Mouse (Mus musculus): ENCODE results near the gene Kcnd3. TPM values are rescaled to one million over a fixed set of nuclear protein-coding genes. Genes with fewer than 3 reads are reported as not detected.

Gene Kcnd3
- polyA plus RNA-seq, 1 experiment: 0.58 TPM

- no peak overlapping the region for H3K4me3 ChIP-seq (ENCODE audit: control insufficient read depth, insufficient read depth, low read length)
- H3K4me1 ChIP-seq (replicated peaks; ENCODE audit: control insufficient read depth, insufficient read depth, low read length): no peaks in the 10 kb centered on the region
- 81% methylated on average over 8 of the region's 8 CpGs for WGBS
- H3K27me3 ChIP-seq (ENCODE audit: control insufficient read depth, insufficient read depth, low read length): no peaks in the 10 kb centered on the region
- DNase-seq: no peak
- no peak for TF ChIP-seq CTCF (IDR thresholded peaks at IDR 0.05; ENCODE audit: borderline replicate concordance, control insufficient read depth, extremely low read depth, insufficient read depth, low read length, poor library complexity)
- TF ChIP-seq POLR2A (IDR thresholded peaks at IDR 0.05; ENCODE audit: control insufficient read depth, extremely low read depth, insufficient read depth, low read length, poor library complexity): no peak
- no peak overlapping the region for H3K27ac ChIP-seq (ENCODE audit: control insufficient read depth, insufficient read depth, low read length)
- H3K36me3 ChIP-seq (ENCODE audit: control insufficient read depth, insufficient read depth, low read length): no peaks in the 10 kb centered on the region
These were observed 76.7 kb downstream of the Kcnd3 start for GRCm38 (mm10) chr3:105528860-105529259.

- 52% methylated on average over 5 of the region's 5 CpGs for WGBS
- Histone ChIP-seq H3K27me3 (ENCODE audit: control insufficient read depth, insufficient read depth, low read length) (no peaks in the 10 kb centered on the region), H3K4me3 (ENCODE audit: control insufficient read depth, insufficient read depth, low read length) (no peak overlapping the region), H3K4me1 (replicated peaks; ENCODE audit: control insufficient read depth, insufficient read depth, low read length) (no peaks in the 10 kb centered on the region), H3K27ac (ENCODE audit: control insufficient read depth, insufficient read depth, low read length) (no peak overlapping the region), H3K36me3 (ENCODE audit: control insufficient read depth, insufficient read depth, low read length) (no peaks in the 10 kb centered on the region)
- DNase-seq: no peak
- TF ChIP-seq CTCF (IDR thresholded peaks at IDR 0.05; ENCODE audit: borderline replicate concordance, control insufficient read depth, extremely low read depth, insufficient read depth, low read length, poor library complexity) (no peak), POLR2A (IDR thresholded peaks at IDR 0.05; ENCODE audit: control insufficient read depth, extremely low read depth, insufficient read depth, low read length, poor library complexity) (no peak)
These were observed 77.6 kb downstream of the Kcnd3 start for GRCm38 (mm10) chr3:105529700-105530099.

GRCm38 (mm10) chr3:105530363-105531130, 78.4 kb downstream of the Kcnd3 start:
- 53% methylated on average over 11 of the region's 11 CpGs for WGBS

GRCm38 (mm10) chr3:105538406-105538805, 86.3 kb downstream of the Kcnd3 start:
- TF ChIP-seq CTCF (IDR thresholded peaks at IDR 0.05; ENCODE audit: borderline replicate concordance, control insufficient read depth, extremely low read depth, insufficient read depth, low read length, poor library complexity): no peak
- no peak for TF ChIP-seq POLR2A (IDR thresholded peaks at IDR 0.05; ENCODE audit: control insufficient read depth, extremely low read depth, insufficient read depth, low read length, poor library complexity)
- H3K4me3 ChIP-seq (ENCODE audit: control insufficient read depth, insufficient read depth, low read length): no peak overlapping the region
- H3K27me3 ChIP-seq (ENCODE audit: control insufficient read depth, insufficient read depth, low read length): no peaks in the 10 kb centered on the region
- 47% methylated on average over 6 of the region's 6 CpGs for whole genome bisulfite sequencing
- no peaks in the 10 kb centered on the region; the same call in 1 of the 2 replicates for H3K4me1 ChIP-seq (replicated peaks; ENCODE audit: control insufficient read depth, insufficient read depth, low read length)
- H3K36me3 ChIP-seq (ENCODE audit: control insufficient read depth, insufficient read depth, low read length): no peaks in the 10 kb centered on the region
- no peak for DNase-seq
- no peak overlapping the region for H3K27ac ChIP-seq (ENCODE audit: control insufficient read depth, insufficient read depth, low read length)

More at GRCm38 (mm10) chr3:105530363-105531130, 78.4 kb downstream of the Kcnd3 start:
- no peak for DNase-seq
- Histone ChIP-seq H3K4me3 (ENCODE audit: control insufficient read depth, insufficient read depth, low read length) (no peak overlapping the region), H3K36me3 (ENCODE audit: control insufficient read depth, insufficient read depth, low read length) (no peaks in the 10 kb centered on the region), H3K27ac (ENCODE audit: control insufficient read depth, insufficient read depth, low read length) (no peak overlapping the region), H3K27me3 (ENCODE audit: control insufficient read depth, insufficient read depth, low read length) (no peaks in the 10 kb centered on the region), H3K4me1 (replicated peaks; ENCODE audit: control insufficient read depth, insufficient read depth, low read length) (no peaks in the 10 kb centered on the region)
- no peak for TF ChIP-seq CTCF (IDR thresholded peaks at IDR 0.05; ENCODE audit: borderline replicate concordance, control insufficient read depth, extremely low read depth, insufficient read depth, low read length, poor library complexity)
- TF ChIP-seq POLR2A (IDR thresholded peaks at IDR 0.05; ENCODE audit: control insufficient read depth, extremely low read depth, insufficient read depth, low read length, poor library complexity): no peak

GRCm38 (mm10) chr3:105538819-105539607, 86.9 kb downstream of the Kcnd3 start:
- H3K27ac ChIP-seq (ENCODE audit: control insufficient read depth, insufficient read depth, low read length): no peak overlapping the region
- WGBS: 14% methylated on average over 13 of the region's 13 CpGs
- no peaks in the 10 kb centered on the region; the same call in 1 of the 2 replicates for H3K4me1 ChIP-seq (replicated peaks; ENCODE audit: control insufficient read depth, insufficient read depth, low read length)
- TF ChIP-seq POLR2A (IDR thresholded peaks at IDR 0.05; ENCODE audit: control insufficient read depth, extremely low read depth, insufficient read depth, low read length, poor library complexity) (no peak), CTCF (IDR thresholded peaks at IDR 0.05; ENCODE audit: borderline replicate concordance, control insufficient read depth, extremely low read depth, insufficient read depth, low read length, poor library complexity) (no peak)
- no peak overlapping the region for H3K4me3 ChIP-seq (ENCODE audit: control insufficient read depth, insufficient read depth, low read length)
- peak; percentile 34 for DNase-seq
- no peaks in the 10 kb centered on the region for H3K27me3 ChIP-seq (ENCODE audit: control insufficient read depth, insufficient read depth, low read length)
- H3K36me3 ChIP-seq (ENCODE audit: control insufficient read depth, insufficient read depth, low read length): no peaks in the 10 kb centered on the region

GRCm38 (mm10) chr3:105542741-105543140, 90.6 kb downstream of the Kcnd3 start:
- H3K27me3 ChIP-seq (ENCODE audit: control insufficient read depth, insufficient read depth, low read length): no peaks in the 10 kb centered on the region
- H3K27ac ChIP-seq (ENCODE audit: control insufficient read depth, insufficient read depth, low read length): no peak overlapping the region
- no peak overlapping the region for H3K4me3 ChIP-seq (ENCODE audit: control insufficient read depth, insufficient read depth, low read length)
- DNase-seq: no peak
- no peak for TF ChIP-seq CTCF (IDR thresholded peaks at IDR 0.05; ENCODE audit: borderline replicate concordance, control insufficient read depth, extremely low read depth, insufficient read depth, low read length, poor library complexity)
- TF ChIP-seq POLR2A (IDR thresholded peaks at IDR 0.05; ENCODE audit: control insufficient read depth, extremely low read depth, insufficient read depth, low read length, poor library complexity): no peak
- H3K4me1 ChIP-seq (replicated peaks; ENCODE audit: control insufficient read depth, insufficient read depth, low read length): no peaks in the 10 kb centered on the region; the same call in 1 of the 2 replicates
- H3K36me3 ChIP-seq (ENCODE audit: control insufficient read depth, insufficient read depth, low read length): no peaks in the 10 kb centered on the region
- WGBS: 83% methylated on average over 4 of the region's 4 CpGs

Data from thymus, adult 2 months (tissue).